Mouse (Mus musculus): Measurements from ENCODE around the gene Olfr603.

- TF ChIP-seq CTCF (IDR thresholded peaks at IDR 0.05; ENCODE audit: insufficient read depth, low read length) (no peak), POLR2A (IDR thresholded peaks at IDR 0.05; ENCODE audit: borderline replicate concordance, extremely low read depth, low read depth, low read length) (no peak)
Measured at GRCm38 (mm10) chr7:103349569-103349968, 36.4 kb downstream of the Olfr603 start, which contains the start of gene Olfr600.
